Mouse (Mus musculus) embryonic fibroblast, embryonic 13.5 days (primary cell): ENCODE measurements around the gene Ush2a.

Experiments used
- CTCF ChIP-seq: IDR thresholded peaks from 2 replicates; pipeline ENCODE4 v1.5.1; 2011; ENCODE audit warnings: mild to moderate bottlenecking, control low read depth, low read length, moderate library complexity, borderline replicate concordance; ENCODE audit not compliant: insufficient read depth
- POLR2A ChIP-seq: IDR thresholded peaks from 2 replicates; pipeline ENCODE4 v1.6.1; 2011; ENCODE audit warnings: low read depth, mild to moderate bottlenecking, control low read depth, low read length, moderate library complexity

DNA sequence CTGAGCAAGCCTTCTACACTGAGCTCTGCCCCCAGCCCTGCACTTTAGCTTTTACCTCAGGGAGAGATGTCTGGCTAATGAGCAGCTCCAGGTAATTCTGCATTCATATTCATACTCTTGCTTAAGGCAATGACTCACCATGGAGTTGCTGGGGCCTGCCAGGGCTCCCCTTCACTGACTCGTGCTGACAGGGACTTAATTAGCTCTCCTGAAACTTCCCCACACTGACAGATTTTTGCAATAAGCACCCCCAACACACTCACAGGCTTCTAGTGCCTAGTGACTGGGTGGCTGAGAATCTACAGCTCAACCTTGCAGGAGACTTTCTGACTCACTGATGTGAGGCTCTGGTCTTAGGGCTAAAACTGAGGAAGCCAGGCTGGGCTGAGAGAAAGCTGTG, 658.1 kb downstream of the Ush2a start:
- TF ChIP-seq CTCF, result no peak
- TF ChIP-seq POLR2A, result no peak
